Mouse (Mus musculus) embryonic fibroblast, embryonic 13.5 days (primary cell): ENCODE data around the gene Gls. TPM values are rescaled to one million over a fixed set of nuclear protein-coding genes. Genes with fewer than 3 reads are reported as not detected.

Experiments used
- H3K27ac ChIP-seq: 2 replicates; pipeline ENCODE4 v1.5.1; 2012; ENCODE audit warnings: low read length, control low read depth, inconsistent platforms; ENCODE audit not compliant: insufficient read depth
- H3K4me1 ChIP-seq: 2 replicates; pipeline ENCODE4 v1.6.1; 2011; ENCODE audit warnings: low read length; ENCODE audit not compliant: control insufficient read depth, insufficient read depth
- H3K4me3 ChIP-seq: 2 replicates; pipeline ENCODE4 v1.5.1; 2011; ENCODE audit warnings: mild to moderate bottlenecking, control low read depth, low read length; ENCODE audit not compliant: insufficient read depth
- CTCF ChIP-seq: IDR thresholded peaks from 2 replicates; pipeline ENCODE4 v1.5.1; 2011; ENCODE audit warnings: mild to moderate bottlenecking, control low read depth, low read length, moderate library complexity, borderline replicate concordance; ENCODE audit not compliant: insufficient read depth
- POLR2A ChIP-seq: IDR thresholded peaks from 2 replicates; pipeline ENCODE4 v1.6.1; 2011; ENCODE audit warnings: low read depth, mild to moderate bottlenecking, control low read depth, low read length, moderate library complexity
- polyA plus RNA-seq: library from polyadenylated mRNA; stranded (reverse); fragments of >200 nt; gene quantifications from 2 replicates; pipeline ENCODE4 v1.2.4, GENCODE M21; 2011; ENCODE audit warnings: low read depth; ENCODE audit not compliant: missing spikeins, insufficient read length

Gls gene
- polyA plus RNA-seq, 1 experiment: 232 TPM

DNA sequence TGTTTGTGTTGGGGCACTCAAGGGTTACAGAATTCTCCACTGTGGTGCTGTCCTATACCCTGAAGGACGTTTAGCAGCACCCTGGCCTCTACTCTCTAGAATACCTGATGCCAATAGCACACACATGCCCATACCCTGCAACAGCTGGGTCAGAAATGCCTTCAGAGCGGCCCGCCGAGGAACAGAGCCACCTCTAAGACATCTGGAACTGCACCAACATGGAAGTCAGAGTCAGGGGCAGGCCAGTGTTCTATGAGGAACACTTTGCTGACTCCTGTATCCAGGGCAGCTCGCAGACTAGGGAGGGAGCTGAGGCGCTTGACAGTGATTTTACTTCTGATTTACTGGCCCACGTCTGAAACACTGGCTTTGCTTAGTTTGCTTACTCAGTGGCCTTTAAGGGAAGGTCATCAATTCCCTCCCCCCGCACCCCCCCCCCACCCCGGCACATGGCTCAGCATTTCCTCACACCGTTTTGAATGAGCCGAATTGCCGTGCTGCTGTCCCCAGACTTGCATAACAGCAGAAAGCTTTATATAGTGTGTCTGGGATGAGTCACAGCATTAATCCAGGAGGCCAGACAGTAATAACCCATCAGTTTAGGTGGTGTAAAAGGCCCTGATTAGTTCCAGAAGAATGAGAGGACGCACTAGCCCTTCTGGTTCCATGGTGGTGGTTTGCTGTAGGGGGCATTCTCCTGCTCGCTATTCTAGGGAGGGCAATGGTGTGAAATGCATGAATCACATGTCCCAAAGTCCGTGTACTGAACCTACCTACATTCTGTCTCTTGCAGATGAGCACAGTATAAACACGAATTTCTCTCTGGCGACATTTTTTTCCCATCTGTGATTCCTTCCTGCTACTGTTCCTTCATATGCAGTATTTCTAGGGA lies 74.3 kb downstream of the Gls start:
- Histone ChIP-seq H3K4me3 (no peak overlapping the region), H3K4me1 (peaks cover 6% of the 10 kb centered on the region; the same call in 1 of the 2 replicates), H3K27ac (peak overlapping the region; percentile 50)
- TF ChIP-seq CTCF: no peak
- TF ChIP-seq POLR2A: no peak

GRCm38 (mm10) chr1:52158040-52158439 lies 75.0 kb downstream of the Gls start:
- peak overlapping the region; percentile 50; the same call in 1 of the 2 replicates for H3K27ac ChIP-seq
- H3K4me3 ChIP-seq: no peak overlapping the region
- peaks cover 6% of the 10 kb centered on the region; the same call in 1 of the 2 replicates for H3K4me1 ChIP-seq
- TF ChIP-seq CTCF (no peak), POLR2A (no peak)

DNA sequence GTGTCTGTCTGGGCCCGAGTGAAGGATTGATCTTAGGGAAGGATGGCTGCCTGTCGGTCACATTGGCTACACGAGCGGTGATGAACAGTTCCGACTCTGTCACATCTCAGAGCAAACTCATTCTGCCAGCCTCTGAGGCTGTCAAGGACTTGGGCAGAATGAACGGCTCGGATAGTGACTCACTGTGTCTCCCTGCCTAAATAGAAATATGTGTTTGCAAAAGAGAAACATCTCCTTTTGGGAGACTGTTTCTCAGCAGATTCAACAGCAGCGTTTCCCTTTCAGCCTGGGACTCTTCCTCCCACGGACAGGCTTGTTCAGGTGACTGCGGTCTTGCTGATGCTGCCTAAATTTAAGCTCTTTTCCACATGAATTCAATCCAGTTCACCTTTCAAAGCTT lies 76.7 kb downstream of the Gls start:
- H3K4me3 ChIP-seq: no peak overlapping the region
- H3K4me1 ChIP-seq: peaks cover 6% of the 10 kb centered on the region; the same call in 1 of the 2 replicates
- no peak overlapping the region for H3K27ac ChIP-seq
- no peak for TF ChIP-seq POLR2A
- no peak for TF ChIP-seq CTCF

DNA sequence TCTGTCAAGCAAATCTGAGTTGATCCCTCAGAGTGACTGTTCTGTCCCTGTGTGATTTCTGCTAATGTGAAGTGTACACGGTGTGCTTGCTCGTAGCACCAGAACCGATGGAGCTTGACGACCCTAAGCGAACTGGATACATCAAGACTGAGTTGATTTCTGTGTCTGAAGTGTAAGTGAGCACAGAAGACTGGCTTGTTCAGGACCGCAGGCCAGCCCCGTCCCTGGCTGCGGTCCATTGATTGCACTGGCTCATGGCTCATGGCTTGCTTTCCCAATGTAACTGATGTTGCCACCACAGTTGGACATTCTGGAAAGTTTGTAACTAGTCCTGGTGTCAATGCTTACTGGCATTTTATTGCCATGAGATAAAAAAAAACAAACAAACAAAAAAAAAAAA lies 78.1 kb downstream of the Gls start:
- H3K4me3 ChIP-seq: no peak overlapping the region
- H3K27ac ChIP-seq: no peak overlapping the region
- TF ChIP-seq POLR2A (no peak), CTCF (no peak)
- peaks cover 6% of the 10 kb centered on the region; the same call in 1 of the 2 replicates for H3K4me1 ChIP-seq

DNA sequence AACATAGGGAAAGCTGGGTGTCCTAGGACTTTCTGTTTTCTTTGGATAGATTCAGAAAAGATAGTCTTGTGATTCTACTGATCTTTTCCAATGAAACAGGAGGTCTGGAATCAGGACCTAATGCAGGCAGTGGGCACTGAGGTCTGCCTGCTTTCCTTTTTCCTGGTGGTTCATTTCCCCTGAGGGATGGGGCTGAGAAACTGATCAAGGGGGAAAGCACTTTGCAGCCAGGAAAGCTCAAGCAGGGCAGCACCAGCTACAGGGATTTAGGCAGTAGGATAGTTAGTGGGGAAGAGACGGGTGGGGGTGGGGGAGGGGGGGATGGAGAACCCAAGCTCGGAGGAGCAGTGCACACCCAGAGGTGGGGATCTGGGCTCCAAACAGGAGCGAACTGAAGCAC lies 80.1 kb downstream of the Gls start:
- H3K4me1 ChIP-seq: peaks cover 2% of the 10 kb centered on the region; the same call in 1 of the 2 replicates
- H3K27ac ChIP-seq: no peak overlapping the region
- TF ChIP-seq CTCF (no peak), POLR2A (no peak)
- no peak overlapping the region for H3K4me3 ChIP-seq

DNA sequence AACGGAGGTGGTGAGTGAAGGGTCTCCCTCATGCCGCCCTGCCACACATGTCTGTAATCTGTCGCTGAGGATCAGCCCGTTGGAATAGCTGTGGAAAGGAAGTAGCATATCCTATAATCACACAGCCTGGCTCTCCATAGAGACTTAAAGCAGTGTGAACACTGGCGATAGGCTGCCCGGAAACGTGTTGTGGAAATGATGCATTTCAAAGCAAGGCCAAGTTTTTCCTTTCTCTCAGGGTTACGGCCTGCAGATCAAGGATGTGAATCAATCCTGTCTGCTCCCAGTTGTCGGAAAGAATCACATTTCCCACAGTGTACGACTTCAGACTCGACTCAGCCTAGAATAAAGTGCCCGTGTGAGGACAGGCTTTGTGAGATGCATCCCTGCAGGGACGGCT lies 80.7 kb downstream of the Gls start:
- TF ChIP-seq POLR2A (no peak), CTCF (no peak)
- Histone ChIP-seq H3K4me1 (peaks cover 2% of the 10 kb centered on the region; the same call in 1 of the 2 replicates), H3K27ac (no peak overlapping the region), H3K4me3 (no peak overlapping the region)

DNA sequence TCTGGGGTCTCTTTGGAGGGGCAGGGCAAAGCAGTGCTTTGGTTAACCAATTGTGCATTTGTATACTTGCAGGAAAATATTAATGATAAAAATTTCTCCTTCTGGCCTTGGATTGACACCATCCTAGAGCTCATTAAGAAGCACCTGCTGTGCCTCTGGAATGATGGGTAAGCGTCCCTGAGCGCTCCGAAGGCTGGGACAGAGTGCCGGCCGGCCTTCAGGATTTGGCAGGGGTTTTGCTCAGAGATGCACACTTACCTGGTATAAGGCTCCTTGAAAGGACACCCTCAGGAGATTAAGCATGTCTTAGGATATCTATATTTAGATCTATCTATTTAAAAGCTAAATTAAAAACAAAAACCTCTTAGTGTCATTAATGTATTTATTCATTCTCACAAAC lies 81.9 kb downstream of the Gls start:
- TF ChIP-seq POLR2A (no peak), CTCF (no peak)
- Histone ChIP-seq H3K27ac (no peak overlapping the region), H3K4me3 (no peak overlapping the region), H3K4me1 (peaks cover 2% of the 10 kb centered on the region; the same call in 1 of the 2 replicates)

DNA sequence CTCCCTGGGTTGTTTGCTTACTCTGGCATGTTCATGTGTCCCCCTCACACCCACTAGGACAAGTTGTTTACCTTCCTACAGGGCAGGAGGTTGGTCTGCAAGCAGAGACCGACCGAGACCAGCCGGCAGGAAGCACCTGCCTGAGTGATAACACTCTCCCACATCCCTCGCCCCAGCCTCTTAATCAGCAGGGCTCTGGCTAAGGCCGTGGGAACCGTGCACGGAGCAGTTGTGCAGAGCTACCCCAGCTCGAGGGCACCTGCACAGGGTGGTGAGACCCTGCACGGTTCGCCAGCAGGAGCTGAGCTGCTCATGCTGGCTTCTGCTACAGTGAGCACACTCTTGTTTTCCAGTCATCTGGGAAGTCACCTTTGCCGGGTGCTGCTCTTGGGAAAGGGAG lies 82.4 kb downstream of the Gls start:
- Histone ChIP-seq H3K27ac (no peak overlapping the region), H3K4me3 (no peak overlapping the region), H3K4me1 (peaks cover 2% of the 10 kb centered on the region; the same call in 1 of the 2 replicates)
- no peak for TF ChIP-seq POLR2A

GRCm38 (mm10) chr1:52149934-52150346 lies 83.1 kb downstream of the Gls start:
- Histone ChIP-seq H3K4me3 (no peak overlapping the region), H3K4me1 (peaks cover 2% of the 10 kb centered on the region; the same call in 1 of the 2 replicates), H3K27ac (no peak overlapping the region)
- TF ChIP-seq CTCF (no peak), POLR2A (no peak)

GRCm38 (mm10) chr1:52148696-52149095 lies 84.3 kb downstream of the Gls start:
- Histone ChIP-seq H3K27ac (no peak overlapping the region), H3K4me1 (peaks cover 2% of the 10 kb centered on the region; the same call in 1 of the 2 replicates), H3K4me3 (no peak overlapping the region)
- TF ChIP-seq POLR2A (no peak), CTCF (no peak)
